10 mouse cellular contexts compared by ENCODE assay signal in genomic region chr2:164142021-164142420, GRCm38 (mm10). TPM values are rescaled to one million over a fixed set of nuclear protein-coding genes. Genes with fewer than 3 reads are reported as not detected.
A peak's percentile ranks its signal among the peaks of the same experiment; 100 is the strongest.
DNase-seq lines count a peak whose midpoint lies in the region; ATAC-seq and TF ChIP-seq lines count a peak whose summit lies in the region.
"Had no signal": no experiment of that assay in that cellular context is flagged by ENCODE, and none has a peak within 500 bp of the region (broad histone marks: within the 10 kb centered on the region; RNA-seq: fewer than 3 reads in every experiment).

No protein-coding gene starts in this region.

- ATAC-seq in limb, embryonic 14.5 days (ENCODE audit: low FRiP score, low read depth), result peak; percentile 24; the same call in 1 of the 2 replicates
- no peak for ATAC-seq in CD4-positive, CD25-positive, alpha-beta regulatory T cell, adult 4 months
- ATAC-seq in midbrain, embryonic 13.5 days, result no peak

- peaks cover 48% of the 10 kb centered on the region for H3K4me1 ChIP-seq in limb, embryonic 14.5 days (ENCODE audit: control insufficient read depth, insufficient read depth, low read length)
- H3K4me1 ChIP-seq in midbrain, embryonic 13.5 days (replicated peaks), result peaks cover 9% of the 10 kb centered on the region; the same call in 1 of the 2 replicates

- H3K27ac ChIP-seq in limb, embryonic 14.5 days (replicated peaks; ENCODE audit: low read depth, low read length), result peak overlapping the region; percentile 89
- no peak overlapping the region; the same call in none of the 2 replicates for H3K27ac ChIP-seq in midbrain, embryonic 13.5 days
- H3K27ac ChIP-seq: liver, embryonic 14.5 days had no signal

- 71% methylated on average over 10 of the region's 10 CpGs for WGBS in limb, embryonic 14.5 days
- 60% methylated on average over 10 of the region's 10 CpGs for WGBS in midbrain, embryonic 13.5 days

- peaks cover 2% of the 10 kb centered on the region; the same call in 1 of the 2 replicates for H3K36me3 ChIP-seq in limb, embryonic 14.5 days (ENCODE audit: control insufficient read depth, insufficient read depth, low read length)
- 0 out of 2 replicates have a peak, but pooled peaks cover 5% of the 10 kb centered on the region for H3K36me3 ChIP-seq in midbrain, embryonic 13.5 days

- H3K9ac ChIP-seq in limb, embryonic 14.5 days (ENCODE audit: low read depth, low read length, severe bottlenecking), result no peak overlapping the region
- no peak overlapping the region for H3K9ac ChIP-seq in midbrain, embryonic 13.5 days (replicated peaks)
- H3K9ac ChIP-seq: liver, embryonic 14.5 days had no signal

- TF ChIP-seq POLR2A in limb, embryonic 14.5 days (IDR thresholded peaks at IDR 0.05; ENCODE audit: borderline replicate concordance, extremely low read depth, insufficient read depth, insufficient read length), result no peak

- no peaks in the 10 kb centered on the region for H3K27me3 ChIP-seq in limb, embryonic 14.5 days (ENCODE audit: control insufficient read depth, insufficient read depth, low read length)
- no peaks in the 10 kb centered on the region for H3K27me3 ChIP-seq in midbrain, embryonic 13.5 days

- intact Hi-C loops in heart, postnatal 10 days (cut with DNase I), result no loop called here

- H3K4me3 ChIP-seq in limb, embryonic 14.5 days (replicated peaks; ENCODE audit: low read length), result no peak overlapping the region
- no peak overlapping the region for H3K4me3 ChIP-seq in midbrain, embryonic 13.5 days (replicated peaks)

- H3K4me2 ChIP-seq in limb, embryonic 14.5 days (replicated peaks; ENCODE audit: low read depth, low read length, severe bottlenecking), result no peak overlapping the region
- H3K4me2 ChIP-seq in midbrain, embryonic 13.5 days (replicated peaks), result no peak overlapping the region

- no peaks in the 10 kb centered on the region for H3K9me3 ChIP-seq in limb, embryonic 14.5 days (ENCODE audit: control insufficient read depth, low read length)
- no peaks in the 10 kb centered on the region for H3K9me3 ChIP-seq in midbrain, embryonic 13.5 days

- DNase-seq in gastrocnemius, postnatal 10 days, result peak; percentile 26
- no peak for DNase-seq in gastrocnemius, adult 8-10 months (ENCODE audit: low spot score in 2 of 2)
- peak; percentile 43 for DNase-seq in embryo, embryonic 11 days
- peak; percentile 50 to 54 for DNase-seq in heart, postnatal 10 days
- DNase-seq in limb, embryonic 14.5 days (ENCODE audit: low spot score), result no peak
- no peak for DNase-seq in kidney, adult 18-20 months

RNA-seq across cellular contexts. Expression of gene Kcns1, which starts 28.9 kb away (rescaled TPM):
- total RNA-seq in gastrocnemius, postnatal 10 days (2021), result 1 to 10 TPM; 4.8 to 5.1 TPM
- 1 to 10 TPM in 3 of 4 experiments, under 1 TPM in 1; 0.54 to 1.8 (median 1.4) TPM for total RNA-seq in gastrocnemius, adult 8-10 months (2022)
- total RNA-seq in heart, postnatal 10 days (2021), result under 1 TPM; 0.14 to 0.15 TPM
- polyA plus RNA-seq in limb, embryonic 14.5 days (2012; rRNA removed), result 6.8 and 11.2 TPM in 2 replicates
- polyA plus RNA-seq in limb, embryonic 14.5 days (2014; fragmentation: Nextera tagmentation; extraction: Ambion mirVana), result 2.7 and 3.2 TPM in 2 replicates
- under 1 TPM in 1 of 2 experiments, not detected in 1; 0.22 TPM for polyA plus RNA-seq in CD4-positive, CD25-positive, alpha-beta regulatory T cell, adult 4 months (2017; shearing (Covaris generic))
- polyA plus RNA-seq in midbrain, embryonic 13.5 days (2015; fragmentation: Nextera tagmentation; extraction: Ambion mirVana), result 0.16 and 0.23 TPM in 2 replicates

RNA-seq across cellular contexts. Expression of gene Wfdc5, which starts 40.5 kb away (rescaled TPM):
- total RNA-seq in gastrocnemius, postnatal 10 days (2021), result under 1 TPM; 0.47 to 0.52 TPM
- under 1 TPM in 1 of 4 experiments, not detected in 3; 0.19 TPM for total RNA-seq in gastrocnemius, adult 8-10 months (2022)
- total RNA-seq in heart, postnatal 10 days (2021), result not detected
- polyA plus RNA-seq in limb, embryonic 14.5 days (2012; rRNA removed), result 0.08 TPM in 1 of 2 replicates, not detected in the other
- polyA plus RNA-seq in limb, embryonic 14.5 days (2014; fragmentation: Nextera tagmentation; extraction: Ambion mirVana), result 0.33 and 0.77 TPM in 2 replicates
- polyA plus RNA-seq in CD4-positive, CD25-positive, alpha-beta regulatory T cell, adult 4 months (2017; shearing (Covaris generic)), result not detected
- not detected in 2 replicates for polyA plus RNA-seq in midbrain, embryonic 13.5 days (2015; fragmentation: Nextera tagmentation; extraction: Ambion mirVana)
- total RNA-seq: common myeloid progenitor, adult 5-6 weeks had no signal
- polyA plus RNA-seq: liver, embryonic 14.5 days had no signal

RNA-seq across cellular contexts. Expression of gene Wfdc12, which starts 48.4 kb away (rescaled TPM):
- not detected for total RNA-seq in gastrocnemius, postnatal 10 days (2021)
- total RNA-seq in gastrocnemius, adult 8-10 months (2022), result not detected
- total RNA-seq in heart, postnatal 10 days (2021), result not detected
- 0.30 and 0.32 TPM in 2 replicates for polyA plus RNA-seq in limb, embryonic 14.5 days (2012; rRNA removed)
- polyA plus RNA-seq in limb, embryonic 14.5 days (2014; fragmentation: Nextera tagmentation; extraction: Ambion mirVana), result not detected in 2 replicates
- not detected for polyA plus RNA-seq in CD4-positive, CD25-positive, alpha-beta regulatory T cell, adult 4 months (2017; shearing (Covaris generic))
- polyA plus RNA-seq in midbrain, embryonic 13.5 days (2015; fragmentation: Nextera tagmentation; extraction: Ambion mirVana), result not detected in 2 replicates
- total RNA-seq: common myeloid progenitor, adult 5-6 weeks had no signal
- polyA plus RNA-seq: liver, embryonic 14.5 days had no signal

RNA-seq across cellular contexts. Expression of gene Wfdc15a, which starts 57.9 kb away (rescaled TPM):
- total RNA-seq in gastrocnemius, postnatal 10 days (2021), result not detected
- total RNA-seq in gastrocnemius, adult 8-10 months (2022), result not detected
- not detected for total RNA-seq in heart, postnatal 10 days (2021)
- polyA plus RNA-seq in limb, embryonic 14.5 days (2012; rRNA removed), result not detected in 2 replicates
- not detected in 2 replicates for polyA plus RNA-seq in limb, embryonic 14.5 days (2014; fragmentation: Nextera tagmentation; extraction: Ambion mirVana)
- not detected for polyA plus RNA-seq in CD4-positive, CD25-positive, alpha-beta regulatory T cell, adult 4 months (2017; shearing (Covaris generic))
- polyA plus RNA-seq in midbrain, embryonic 13.5 days (2015; fragmentation: Nextera tagmentation; extraction: Ambion mirVana), result not detected in 2 replicates
- total RNA-seq: common myeloid progenitor, adult 5-6 weeks had no signal
- polyA plus RNA-seq: liver, embryonic 14.5 days had no signal

Comparison
In these comparisons a context has a peak if more than half of its experiments do, and no peak if none do; other contexts are left out.
1. DNase-seq: peak in gastrocnemius, postnatal 10 days (single experiment), embryo, embryonic 11 days (single experiment) and heart, postnatal 10 days (2 of 2); none in gastrocnemius, adult 8-10 months (0 of 2), limb, embryonic 14.5 days (single experiment) and kidney, adult 18-20 months (single experiment).